Mouse (Mus musculus): ENCODE results near the gene Slc13a2. TPM values are rescaled to one million over a fixed set of nuclear protein-coding genes. Genes with fewer than 3 reads are reported as not detected.

The Slc13a2 gene
- polyA plus RNA-seq, 1 experiment, result 91.0 TPM

DNA sequence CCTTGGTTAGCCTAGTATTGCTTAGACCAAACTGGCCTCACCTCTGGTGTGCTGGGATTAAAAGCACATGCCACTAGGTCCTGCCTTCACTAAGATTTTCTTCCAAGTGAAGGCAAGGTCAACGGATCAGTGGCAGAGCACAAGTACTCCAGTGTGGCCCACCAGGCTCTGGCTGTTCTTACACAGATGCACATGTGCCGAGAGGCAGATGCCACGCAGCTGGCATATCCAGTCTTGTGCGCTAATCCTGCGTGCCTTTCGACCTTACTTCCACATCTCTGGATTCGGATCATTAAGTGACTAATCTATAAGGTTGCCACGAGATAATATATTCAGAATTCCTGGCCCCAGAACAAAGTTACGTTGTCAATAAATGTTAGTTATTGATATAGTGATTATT, 43.1 kb upstream of the Slc13a2 start:
- Histone ChIP-seq H3K27ac (ENCODE audit: insufficient read depth, low read depth, low read length) (no peak overlapping the region), H3K4me3 (ENCODE audit: insufficient read depth, low read depth, low read length) (peak overlapping the region; percentile 72; the same call in 1 of the 2 replicates)
- DNase-seq, result no peak

DNA sequence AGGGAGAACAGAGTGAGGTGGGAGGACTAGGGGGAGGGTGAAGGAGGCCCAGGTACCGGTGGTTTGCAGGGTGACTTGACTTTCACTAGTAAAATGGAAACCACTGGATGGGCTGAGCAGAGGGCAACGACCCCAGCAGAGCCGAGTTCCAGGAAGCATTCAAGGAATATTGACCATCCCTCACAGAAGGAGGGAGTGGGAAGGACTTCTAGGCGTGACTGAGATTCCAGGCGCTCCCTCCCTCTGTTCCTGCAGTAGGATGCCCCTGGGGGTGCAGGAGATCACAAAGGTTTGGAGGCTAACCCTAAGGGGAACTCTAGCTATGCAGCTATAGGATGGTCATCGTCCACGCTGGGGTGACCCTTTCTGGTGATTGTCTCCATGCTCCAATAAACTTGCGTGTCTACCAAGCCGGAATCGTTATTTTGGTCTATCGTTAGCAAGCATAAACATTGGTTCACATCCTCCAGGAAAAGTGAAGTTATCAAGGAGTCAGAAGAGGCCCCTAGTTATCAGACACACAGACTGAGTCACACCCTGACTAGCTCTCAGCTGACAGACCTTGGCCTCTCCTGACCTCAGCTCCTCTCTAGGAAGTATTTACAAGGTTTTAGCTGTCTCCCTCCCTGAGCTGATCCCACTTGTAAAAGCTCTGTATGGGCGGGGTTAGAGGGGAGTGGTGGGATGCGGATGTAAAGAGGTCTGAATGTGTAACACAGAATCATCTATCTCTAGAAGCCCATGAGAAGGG, 41.4 kb upstream of the Slc13a2 start:
- no peaks in the 10 kb centered on the region for H3K36me3 ChIP-seq (ENCODE audit: control insufficient read depth, insufficient read depth, low read length)
- DNase-seq, result no peak
- H3K27ac ChIP-seq (ENCODE audit: insufficient read depth, low read depth, low read length), result no peak overlapping the region
- H3K4me1 ChIP-seq (ENCODE audit: control insufficient read depth, insufficient read depth, low read length), result 0 out of 2 replicates have a peak, but pooled peaks cover 5% of the 10 kb centered on the region
- TF ChIP-seq CTCF (conservative IDR thresholded peaks at IDR 0.05; ENCODE audit: insufficient read depth, insufficient read length, low read depth, low read length), result no peak
- TF ChIP-seq POLR2A (IDR thresholded peaks at IDR 0.05; ENCODE audit: low read depth, low read length), result no peak
- no peak overlapping the region for H3K4me3 ChIP-seq (ENCODE audit: insufficient read depth, low read depth, low read length)
- no peaks in the 10 kb centered on the region for H3K27me3 ChIP-seq (replicated peaks; ENCODE audit: control insufficient read depth, insufficient read depth, low read length)
- WGBS, result 66% methylated on average over 13 of the region's 13 CpGs

More for the DNA sequence above, 43.1 kb upstream of the Slc13a2 start:
- WGBS, result 21% methylated on average over 9 of the region's 9 CpGs
- Histone ChIP-seq H3K36me3 (ENCODE audit: control insufficient read depth, insufficient read depth, low read length) (no peaks in the 10 kb centered on the region), H3K27me3 (replicated peaks; ENCODE audit: control insufficient read depth, insufficient read depth, low read length) (no peaks in the 10 kb centered on the region), H3K4me1 (ENCODE audit: control insufficient read depth, insufficient read depth, low read length) (0 out of 2 replicates have a peak, but pooled peaks cover 5% of the 10 kb centered on the region)
- TF ChIP-seq CTCF (conservative IDR thresholded peaks at IDR 0.05; ENCODE audit: insufficient read depth, insufficient read length, low read depth, low read length) (no peak), POLR2A (IDR thresholded peaks at IDR 0.05; ENCODE audit: low read depth, low read length) (no peak)

DNA sequence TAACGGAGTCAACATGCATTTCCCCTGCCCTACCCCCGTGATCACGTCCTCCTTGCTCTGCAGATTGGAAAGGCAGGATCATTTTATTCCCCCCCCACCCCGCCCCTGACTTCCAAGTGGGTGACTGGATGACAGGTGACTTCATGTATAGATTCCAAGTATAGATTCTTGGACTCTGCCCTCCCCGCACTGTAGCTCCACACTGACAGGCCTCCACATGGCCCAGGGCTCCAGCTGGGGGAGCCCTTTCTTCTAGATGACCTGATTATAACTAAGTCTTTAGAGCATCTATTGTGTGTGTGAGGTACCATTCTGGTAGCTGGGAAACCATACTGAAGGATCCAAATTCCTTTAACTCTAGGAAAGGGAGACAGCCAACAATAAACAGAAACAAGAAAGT, 40.7 kb upstream of the Slc13a2 start:
- WGBS, result 90% methylated on average over 5 of the region's 5 CpGs
- no peak for DNase-seq
- TF ChIP-seq CTCF (conservative IDR thresholded peaks at IDR 0.05; ENCODE audit: insufficient read depth, insufficient read length, low read depth, low read length), result no peak
- no peak for TF ChIP-seq POLR2A (IDR thresholded peaks at IDR 0.05; ENCODE audit: low read depth, low read length)
- H3K4me3 ChIP-seq (ENCODE audit: insufficient read depth, low read depth, low read length), result no peak overlapping the region
- no peak overlapping the region for H3K27ac ChIP-seq (ENCODE audit: insufficient read depth, low read depth, low read length)
- H3K4me1 ChIP-seq (ENCODE audit: control insufficient read depth, insufficient read depth, low read length), result 0 out of 2 replicates have a peak, but pooled peaks cover 5% of the 10 kb centered on the region
- no peaks in the 10 kb centered on the region for H3K27me3 ChIP-seq (replicated peaks; ENCODE audit: control insufficient read depth, insufficient read depth, low read length)
- H3K36me3 ChIP-seq (ENCODE audit: control insufficient read depth, insufficient read depth, low read length), result no peaks in the 10 kb centered on the region

DNA sequence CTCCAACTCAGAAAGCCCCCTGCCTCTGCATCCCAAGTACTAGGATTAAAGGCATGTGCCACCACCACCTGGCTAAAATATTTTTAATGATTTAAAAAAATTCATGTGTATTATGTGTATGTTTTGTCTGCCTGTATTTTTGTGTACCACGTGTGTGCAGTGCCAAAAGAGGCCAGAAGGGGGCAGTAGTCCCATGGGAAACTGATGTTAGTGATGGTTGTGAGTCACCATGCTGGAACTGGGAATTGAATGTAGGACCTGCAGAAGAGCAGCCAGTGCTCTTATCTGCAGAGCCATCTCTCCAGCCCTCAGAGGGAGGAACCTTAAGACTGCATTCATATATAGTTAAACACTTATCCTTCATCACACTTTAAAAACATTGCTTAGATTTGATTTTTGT, 39.9 kb upstream of the Slc13a2 start:
- TF ChIP-seq CTCF (conservative IDR thresholded peaks at IDR 0.05; ENCODE audit: insufficient read depth, insufficient read length, low read depth, low read length) (peak; percentile 35), POLR2A (IDR thresholded peaks at IDR 0.05; ENCODE audit: low read depth, low read length) (no peak)
- H3K4me3 ChIP-seq (ENCODE audit: insufficient read depth, low read depth, low read length), result no peak overlapping the region
- no peaks in the 10 kb centered on the region for H3K36me3 ChIP-seq (ENCODE audit: control insufficient read depth, insufficient read depth, low read length)
- H3K4me1 ChIP-seq (ENCODE audit: control insufficient read depth, insufficient read depth, low read length), result 0 out of 2 replicates have a peak, but pooled peaks cover 5% of the 10 kb centered on the region
- no peaks in the 10 kb centered on the region for H3K27me3 ChIP-seq (replicated peaks; ENCODE audit: control insufficient read depth, insufficient read depth, low read length)
- WGBS, result 74% methylated on average over 1 of the region's 1 CpGs
- no peak for DNase-seq
- H3K27ac ChIP-seq (ENCODE audit: insufficient read depth, low read depth, low read length), result no peak overlapping the region

DNA sequence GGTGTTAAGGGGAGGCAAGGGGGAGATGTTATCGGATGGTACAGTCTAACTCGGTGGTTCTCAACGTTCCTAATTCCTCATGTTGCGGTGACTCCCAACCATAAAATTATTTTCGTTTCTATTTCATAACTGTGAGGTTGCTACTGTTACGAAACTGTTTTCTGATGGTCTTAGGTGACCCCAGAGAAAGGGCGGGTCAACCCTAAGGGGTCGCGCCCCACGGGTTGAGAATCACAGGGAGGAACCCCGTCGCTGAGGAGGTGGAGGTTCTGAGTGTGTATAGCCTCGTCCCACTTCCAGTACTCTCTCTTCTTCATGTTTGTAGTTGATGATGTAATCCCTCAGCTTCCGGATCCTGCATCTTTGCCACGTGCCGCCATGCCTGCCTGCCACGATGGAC, 36.7 kb upstream of the Slc13a2 start:
- no peaks in the 10 kb centered on the region for H3K27me3 ChIP-seq (replicated peaks; ENCODE audit: control insufficient read depth, insufficient read depth, low read length)
- no peaks in the 10 kb centered on the region for H3K4me1 ChIP-seq (ENCODE audit: control insufficient read depth, insufficient read depth, low read length)
- no peak for DNase-seq
- no peaks in the 10 kb centered on the region for H3K36me3 ChIP-seq (ENCODE audit: control insufficient read depth, insufficient read depth, low read length)
- no peak overlapping the region for H3K27ac ChIP-seq (ENCODE audit: insufficient read depth, low read depth, low read length)
- H3K4me3 ChIP-seq (ENCODE audit: insufficient read depth, low read depth, low read length), result no peak overlapping the region
- TF ChIP-seq POLR2A (IDR thresholded peaks at IDR 0.05; ENCODE audit: low read depth, low read length), result no peak
- TF ChIP-seq CTCF (conservative IDR thresholded peaks at IDR 0.05; ENCODE audit: insufficient read depth, insufficient read length, low read depth, low read length), result no peak
- WGBS, result 78% methylated on average over 17 of the region's 17 CpGs

DNA sequence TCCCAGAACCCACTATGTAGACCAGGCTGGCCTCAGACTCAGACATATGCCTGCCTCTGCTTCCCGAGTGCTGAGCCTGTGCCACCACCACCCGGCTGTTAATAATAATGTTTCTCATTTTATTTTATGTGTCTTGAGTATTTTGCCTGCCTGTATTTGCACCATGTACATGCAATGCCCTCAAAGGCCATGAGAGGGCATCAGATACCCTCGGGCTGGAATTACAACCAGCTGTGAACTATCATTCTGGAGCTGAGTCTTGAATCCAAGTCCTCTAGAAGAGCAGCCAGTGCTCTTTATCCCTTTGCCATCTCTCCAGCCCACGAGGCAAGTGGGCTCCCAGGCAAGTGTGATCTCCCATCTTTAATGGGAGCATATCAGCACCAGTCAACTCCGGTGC, 33.3 kb upstream of the Slc13a2 start:
- H3K4me3 ChIP-seq (ENCODE audit: insufficient read depth, low read depth, low read length), result no peak overlapping the region
- TF ChIP-seq POLR2A (IDR thresholded peaks at IDR 0.05; ENCODE audit: low read depth, low read length), result no peak
- peak; percentile 72 for TF ChIP-seq CTCF (conservative IDR thresholded peaks at IDR 0.05; ENCODE audit: insufficient read depth, insufficient read length, low read depth, low read length)
- H3K27ac ChIP-seq (ENCODE audit: insufficient read depth, low read depth, low read length), result no peak overlapping the region
- H3K36me3 ChIP-seq (ENCODE audit: control insufficient read depth, insufficient read depth, low read length), result no peaks in the 10 kb centered on the region
- no peaks in the 10 kb centered on the region for H3K4me1 ChIP-seq (ENCODE audit: control insufficient read depth, insufficient read depth, low read length)
- no peaks in the 10 kb centered on the region for H3K27me3 ChIP-seq (replicated peaks; ENCODE audit: control insufficient read depth, insufficient read depth, low read length)
- 35% methylated on average over 5 of the region's 5 CpGs for WGBS
- DNase-seq, result peak; percentile 64

DNA sequence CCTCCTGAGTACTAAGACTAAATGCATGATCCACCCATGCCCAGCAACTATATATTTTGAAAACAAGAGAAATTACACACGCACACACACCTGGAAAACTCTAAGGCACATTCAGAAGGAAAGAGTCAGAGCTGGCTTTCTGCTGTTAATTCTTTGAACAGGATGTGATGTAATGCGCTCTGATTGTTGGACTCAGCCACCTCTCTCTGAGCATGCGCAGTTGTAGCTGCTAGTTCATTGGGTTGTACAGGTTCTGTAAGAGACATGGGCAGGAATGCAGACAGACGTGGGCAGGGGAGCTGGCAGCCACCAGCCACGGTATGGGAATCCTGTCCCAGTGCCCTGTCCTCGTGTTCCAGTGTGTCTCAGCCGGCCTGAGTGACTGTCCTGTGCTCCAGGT, 32.3 kb upstream of the Slc13a2 start:
- no peak overlapping the region for H3K27ac ChIP-seq (ENCODE audit: insufficient read depth, low read depth, low read length)
- no peak for TF ChIP-seq CTCF (conservative IDR thresholded peaks at IDR 0.05; ENCODE audit: insufficient read depth, insufficient read length, low read depth, low read length)
- no peak for TF ChIP-seq POLR2A (IDR thresholded peaks at IDR 0.05; ENCODE audit: low read depth, low read length)
- no peaks in the 10 kb centered on the region for H3K36me3 ChIP-seq (ENCODE audit: control insufficient read depth, insufficient read depth, low read length)
- no peaks in the 10 kb centered on the region for H3K4me1 ChIP-seq (ENCODE audit: control insufficient read depth, insufficient read depth, low read length)
- 68% methylated on average over 7 of the region's 7 CpGs for WGBS
- no peaks in the 10 kb centered on the region for H3K27me3 ChIP-seq (replicated peaks; ENCODE audit: control insufficient read depth, insufficient read depth, low read length)
- no peak for DNase-seq
- no peak overlapping the region for H3K4me3 ChIP-seq (ENCODE audit: insufficient read depth, low read depth, low read length)
